Mouse (Mus musculus) liver, embryonic 13.5 days (tissue): Measurements from ENCODE around the gene Klhl31. TPM values are rescaled to one million over a fixed set of nuclear protein-coding genes. Genes with fewer than 3 reads are reported as not detected.

Experiments
- ATAC-seq: fragments of 200-750 bp; cut with Nextera tagmentation; 2 replicates; pipeline ENCODE4 v1.8.0; 2017; ENCODE audit warnings: low read depth, mild to moderate bottlenecking, moderate number of reproducible peaks, moderate library complexity
- DNase-seq: peaks from one replicate; pipeline ENCODE4 v3.0.0; 2022
- H3K27ac ChIP-seq: fragments of 300-500 bp; sonication (generic); 2 replicates; pipeline ENCODE4 v1.5.1; 2015; ENCODE audit warnings: moderate library complexity, mild to moderate bottlenecking, inconsistent platforms
- H3K27me3 ChIP-seq: fragments of 300-500 bp; sonication (generic); 2 replicates; pipeline ENCODE4 v1.6.1; 2015; ENCODE audit warnings: mild to moderate bottlenecking, inconsistent platforms
- H3K36me3 ChIP-seq: fragments of 300-500 bp; sonication (generic); 2 replicates; pipeline ENCODE4 v1.6.1; 2015; ENCODE audit warnings: mild to moderate bottlenecking, inconsistent platforms
- H3K4me1 ChIP-seq: fragments of 300-500 bp; sonication (generic); replicated peaks from 2 replicates; pipeline ENCODE4 v1.6.1; 2015; ENCODE audit warnings: inconsistent platforms
- H3K4me2 ChIP-seq: fragments of 300-500 bp; sonication (generic); 2 replicates; pipeline ENCODE4 v1.6.1; 2015; ENCODE audit warnings: inconsistent platforms, mild to moderate bottlenecking, moderate library complexity
- H3K4me3 ChIP-seq: fragments of 300-500 bp; sonication (generic); replicated peaks from 2 replicates; pipeline ENCODE4 v1.5.1; 2015; ENCODE audit warnings: mild to moderate bottlenecking, inconsistent platforms
- H3K9ac ChIP-seq: fragments of 300-500 bp; sonication (generic); 2 replicates; pipeline ENCODE4 v1.6.1; 2015; ENCODE audit warnings: mild to moderate bottlenecking, inconsistent platforms
- H3K9me3 ChIP-seq: fragments of 300-500 bp; sonication (generic); replicated peaks from 2 replicates; pipeline ENCODE4 v1.6.1; 2016; ENCODE audit warnings: inconsistent platforms
- WGBS: fragments of 180-500 bp; shearing (Covaris S2); methylation state at CpG from one replicate; pipeline ENCODE4 v1.1.7; 2015; ENCODE audit not compliant: insufficient replicate concordance; 5-methylcytosine and 5-hydroxymethylcytosine counted together
- polyA plus RNA-seq: library from polyadenylated mRNA; unstranded; fragments of >200 nt; fragmentation: Nextera tagmentation; extraction: Ambion mirVana; gene quantifications from 2 replicates; pipeline ENCODE4 v1.2.1, GENCODE M21; 2015

The Klhl31 gene
- polyA plus RNA-seq, 1 experiment from 2014 or later: 0.24 TPM

DNA sequence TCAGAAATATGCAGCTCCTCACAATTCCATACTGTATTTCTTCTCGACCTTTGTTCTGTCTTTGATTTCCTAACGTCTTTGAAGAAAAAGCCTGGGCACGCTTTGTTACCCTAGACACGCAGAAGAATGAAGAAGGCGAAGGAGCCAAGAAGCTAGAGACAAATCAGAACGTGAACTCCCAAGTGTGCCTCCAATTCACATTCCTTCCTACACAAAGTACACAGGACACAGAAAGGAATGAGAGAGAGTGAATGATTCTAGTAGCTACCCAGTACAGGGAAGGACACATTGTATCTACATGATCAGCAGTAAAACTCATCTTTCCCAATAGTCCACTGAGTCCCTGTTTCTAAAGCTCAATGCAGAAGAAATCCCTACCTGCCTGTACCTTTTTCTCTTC, 33.8 kb downstream of the Klhl31 start:
- ATAC-seq: no peak
- Histone ChIP-seq H3K4me1 (no peaks in the 10 kb centered on the region), H3K27me3 (no peaks in the 10 kb centered on the region), H3K36me3 (no peaks in the 10 kb centered on the region), H3K9me3 (0 out of 2 replicates have a peak, but pooled peaks cover 4% of the 10 kb centered on the region), H3K4me3 (no peak overlapping the region), H3K27ac (no peak overlapping the region), H3K4me2 (no peak overlapping the region), H3K9ac (no peak overlapping the region)
- WGBS: 75% methylated on average over 6 of the region's 6 CpGs
- no peak for DNase-seq

DNA sequence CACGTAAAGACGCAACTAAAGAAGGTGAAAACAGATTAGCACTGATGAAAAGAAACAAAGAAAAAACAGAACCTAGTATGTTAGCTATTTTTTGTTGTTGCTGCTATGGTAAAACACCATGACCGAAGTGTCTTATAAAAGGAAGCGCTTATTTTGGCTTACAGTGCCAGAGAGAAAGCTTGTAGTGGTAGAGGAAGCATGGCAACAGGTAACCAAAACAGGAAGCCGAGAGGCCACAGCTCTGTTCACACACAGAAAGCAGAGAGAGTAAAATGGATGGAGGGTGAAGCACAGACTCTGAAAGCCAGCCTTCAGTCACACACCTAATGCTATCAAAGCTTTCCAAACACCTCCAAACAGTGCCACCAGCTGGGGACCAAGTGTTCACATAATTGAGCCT, 34.7 kb downstream of the Klhl31 start:
- Histone ChIP-seq H3K27me3 (no peaks in the 10 kb centered on the region), H3K27ac (no peak overlapping the region), H3K36me3 (no peaks in the 10 kb centered on the region), H3K4me2 (no peak overlapping the region), H3K4me1 (no peaks in the 10 kb centered on the region), H3K9ac (no peak overlapping the region), H3K9me3 (0 out of 2 replicates have a peak, but pooled peaks cover 4% of the 10 kb centered on the region), H3K4me3 (no peak overlapping the region)
- DNase-seq: no peak
- WGBS: 74% methylated on average over 5 of the region's 5 CpGs
- ATAC-seq: no peak

DNA sequence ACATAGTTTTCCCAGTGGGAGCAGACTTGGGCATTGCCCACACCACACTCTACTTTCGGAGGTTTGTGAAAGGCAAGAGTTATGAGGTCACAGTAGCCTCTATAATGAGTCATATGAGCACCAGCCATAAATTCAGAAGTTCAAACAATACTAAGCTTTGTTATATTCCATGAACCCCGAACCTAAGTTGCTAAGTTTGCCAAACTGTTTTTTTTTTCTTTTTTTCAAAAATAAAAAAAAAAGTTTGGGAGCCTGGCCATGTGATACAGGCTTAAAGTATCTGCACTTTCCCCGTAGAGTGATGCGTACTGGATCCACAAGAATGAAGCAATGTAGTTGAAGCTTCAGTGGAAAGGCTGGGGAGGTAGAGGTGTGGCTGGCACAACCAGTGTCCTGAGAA, 36.9 kb downstream of the Klhl31 start:
- WGBS: 66% methylated on average over 4 of the region's 4 CpGs
- DNase-seq (no peak), ATAC-seq (no peak)
- no peaks in the 10 kb centered on the region for H3K36me3 ChIP-seq
- no peak overlapping the region for H3K27ac ChIP-seq
- no peak overlapping the region for H3K9ac ChIP-seq
- no peaks in the 10 kb centered on the region for H3K4me1 ChIP-seq
- no peak overlapping the region for H3K4me3 ChIP-seq
- H3K9me3 ChIP-seq: 0 out of 2 replicates have a peak, but pooled peaks cover 4% of the 10 kb centered on the region
- H3K4me2 ChIP-seq: no peak overlapping the region
- H3K27me3 ChIP-seq: no peaks in the 10 kb centered on the region

- Histone ChIP-seq H3K9me3 (0 out of 2 replicates have a peak, but pooled peaks cover 4% of the 10 kb centered on the region), H3K4me1 (no peaks in the 10 kb centered on the region), H3K27me3 (no peaks in the 10 kb centered on the region), H3K36me3 (no peaks in the 10 kb centered on the region), H3K4me3 (no peak overlapping the region), H3K9ac (no peak overlapping the region), H3K27ac (no peak overlapping the region), H3K4me2 (no peak overlapping the region)
- no peak for DNase-seq
- ATAC-seq: no peak
- WGBS: 70% methylated on average over 2 of the region's 2 CpGs
These were observed 37.7 kb downstream of the Klhl31 start for GRCm38 (mm10) chr9:77673986-77674385.

GRCm38 (mm10) chr9:77684938-77685337, 48.6 kb downstream of the Klhl31 start:
- no peaks in the 10 kb centered on the region for H3K4me1 ChIP-seq
- no peak overlapping the region for H3K4me3 ChIP-seq
- no peak for ATAC-seq
- no peak overlapping the region for H3K27ac ChIP-seq
- H3K27me3 ChIP-seq: no peaks in the 10 kb centered on the region
- H3K9me3 ChIP-seq: no peaks in the 10 kb centered on the region
- no peaks in the 10 kb centered on the region for H3K36me3 ChIP-seq
- DNase-seq: no peak
- no peak overlapping the region for H3K4me2 ChIP-seq
- H3K9ac ChIP-seq: no peak overlapping the region
- 51% methylated on average over 4 of the region's 4 CpGs for WGBS

GRCm38 (mm10) chr9:77685825-77686500, 49.7 kb downstream of the Klhl31 start:
- H3K9ac ChIP-seq: no peak overlapping the region
- no peaks in the 10 kb centered on the region for H3K27me3 ChIP-seq
- no peak overlapping the region for H3K27ac ChIP-seq
- no peaks in the 10 kb centered on the region for H3K36me3 ChIP-seq
- no peak for DNase-seq
- no peak overlapping the region for H3K4me3 ChIP-seq
- ATAC-seq: no peak
- no peaks in the 10 kb centered on the region for H3K9me3 ChIP-seq
- H3K4me1 ChIP-seq: no peaks in the 10 kb centered on the region
- WGBS: 54% methylated on average over 5 of the region's 5 CpGs
- no peak overlapping the region for H3K4me2 ChIP-seq

- Histone ChIP-seq H3K4me3 (no peak overlapping the region), H3K36me3 (no peaks in the 10 kb centered on the region), H3K9me3 (no peaks in the 10 kb centered on the region), H3K4me1 (no peaks in the 10 kb centered on the region), H3K27ac (no peak overlapping the region), H3K27me3 (no peaks in the 10 kb centered on the region), H3K9ac (no peak overlapping the region), H3K4me2 (no peak overlapping the region)
- DNase-seq (no peak), ATAC-seq (no peak)
- WGBS: 67% methylated on average over 7 of the region's 7 CpGs
These were observed 56.4 kb downstream of the Klhl31 start for GRCm38 (mm10) chr9:77692707-77693106.

DNA sequence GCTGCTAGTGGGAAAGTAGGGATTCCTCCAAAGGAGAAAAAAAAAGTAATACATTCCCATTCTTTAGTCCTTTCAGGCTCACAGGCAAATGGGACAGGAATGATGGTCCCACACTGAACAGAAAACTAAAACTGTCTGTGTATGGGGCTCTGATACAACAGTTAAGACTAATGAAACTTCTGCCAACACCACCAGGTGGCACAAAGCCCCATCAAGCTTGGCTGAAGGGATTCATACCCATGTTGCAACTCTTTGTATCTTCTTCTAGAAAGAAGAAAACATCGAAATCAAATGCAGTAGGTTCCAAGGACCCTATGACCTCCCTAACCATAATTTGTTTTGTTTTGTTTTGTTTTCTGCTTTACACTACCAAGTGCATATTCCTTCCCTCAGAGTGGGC, 57.1 kb downstream of the Klhl31 start:
- Histone ChIP-seq H3K36me3 (no peaks in the 10 kb centered on the region), H3K9ac (no peak overlapping the region), H3K9me3 (no peaks in the 10 kb centered on the region), H3K4me2 (no peak overlapping the region), H3K4me3 (no peak overlapping the region), H3K27me3 (no peaks in the 10 kb centered on the region), H3K4me1 (no peaks in the 10 kb centered on the region), H3K27ac (no peak overlapping the region)
- 70% methylated on average over 1 of the region's 1 CpGs for WGBS
- ATAC-seq: no peak
- DNase-seq: no peak

- WGBS: 65% methylated on average over 5 of the region's 5 CpGs
- H3K27me3 ChIP-seq: no peaks in the 10 kb centered on the region
- no peaks in the 10 kb centered on the region for H3K36me3 ChIP-seq
- H3K4me1 ChIP-seq: no peaks in the 10 kb centered on the region
- no peak overlapping the region for H3K27ac ChIP-seq
- DNase-seq (no peak), ATAC-seq (no peak)
- H3K9ac ChIP-seq: no peak overlapping the region
- H3K4me2 ChIP-seq: no peak overlapping the region
- H3K4me3 ChIP-seq: no peak overlapping the region
- no peaks in the 10 kb centered on the region for H3K9me3 ChIP-seq
These were observed 59.3 kb downstream of the Klhl31 start for GRCm38 (mm10) chr9:77695586-77695985.

DNA sequence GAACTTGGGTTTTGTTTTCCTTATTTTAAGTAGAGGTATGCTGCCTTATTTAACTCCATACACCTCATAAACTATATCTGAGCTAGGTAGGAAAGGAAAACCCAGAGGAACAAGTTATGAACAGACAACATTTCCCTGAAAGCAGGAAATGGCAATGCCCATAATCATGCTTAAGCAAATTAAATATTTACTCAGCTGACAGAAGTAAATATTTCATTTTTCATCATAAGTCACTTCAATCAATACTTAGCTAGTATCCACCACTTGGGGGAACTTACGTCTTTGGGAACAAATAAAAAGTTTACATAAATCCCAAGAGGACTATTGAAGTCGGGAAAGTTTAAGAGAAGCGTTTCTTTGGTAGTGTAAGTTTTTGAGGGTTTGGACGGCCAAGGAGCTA, 67.2 kb downstream of the Klhl31 start:
- H3K27ac ChIP-seq: no peak overlapping the region
- no peak overlapping the region for H3K4me2 ChIP-seq
- no peak for DNase-seq

GRCm38 (mm10) chr9:77704108-77704507, 67.8 kb downstream of the Klhl31 start:
- Histone ChIP-seq H3K4me1 (no peaks in the 10 kb centered on the region), H3K9me3 (no peaks in the 10 kb centered on the region), H3K27me3 (no peaks in the 10 kb centered on the region), H3K4me2 (no peak overlapping the region), H3K36me3 (no peaks in the 10 kb centered on the region), H3K27ac (no peak overlapping the region), H3K4me3 (no peak overlapping the region), H3K9ac (no peak overlapping the region)
- 73% methylated on average over 4 of the region's 4 CpGs for WGBS
- DNase-seq (no peak), ATAC-seq (no peak)

More for the DNA sequence above, 67.2 kb downstream of the Klhl31 start:
- WGBS: 64% methylated on average over 4 of the region's 4 CpGs
- no peak for ATAC-seq
- Histone ChIP-seq H3K9ac (no peak overlapping the region), H3K4me1 (no peaks in the 10 kb centered on the region), H3K36me3 (no peaks in the 10 kb centered on the region), H3K27me3 (no peaks in the 10 kb centered on the region), H3K9me3 (no peaks in the 10 kb centered on the region), H3K4me3 (no peak overlapping the region)

DNA sequence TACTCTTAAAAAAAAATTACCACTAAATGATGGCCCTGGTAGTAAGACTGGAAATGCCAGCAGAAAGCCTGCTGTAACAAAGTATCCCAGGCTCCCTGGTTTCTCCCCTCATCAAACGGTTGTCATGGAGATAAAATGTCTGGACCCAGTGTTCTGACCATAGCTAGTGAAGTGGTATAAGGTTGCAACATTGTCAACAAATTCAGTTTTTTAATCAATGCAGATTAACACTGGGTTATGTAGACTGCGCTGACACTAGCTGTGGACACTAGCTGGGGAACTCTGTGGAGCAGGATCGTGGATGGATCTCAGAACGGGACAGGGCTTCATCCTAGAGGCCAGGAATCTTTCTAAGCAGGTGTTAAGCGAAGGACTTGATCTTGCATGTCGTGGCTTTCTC, 70.2 kb downstream of the Klhl31 start:
- Histone ChIP-seq H3K4me2 (no peak overlapping the region), H3K27me3 (no peaks in the 10 kb centered on the region), H3K9ac (no peak overlapping the region), H3K36me3 (no peaks in the 10 kb centered on the region), H3K4me1 (no peaks in the 10 kb centered on the region), H3K9me3 (no peaks in the 10 kb centered on the region), H3K27ac (no peak overlapping the region), H3K4me3 (no peak overlapping the region)
- ATAC-seq (no peak), DNase-seq (no peak)
- 61% methylated on average over 6 of the region's 6 CpGs for WGBS
